Mouse (Mus musculus) adrenal gland, adult 8-10 months (tissue): ENCODE measurements at regions not wholly inside any gene's neighbourhood (a gene's known extent, or its start where the extent isn't known, plus 50 kb on each side); places are given as distances from the start of the nearest gene placed in this dataset.

ENCODE experiments used
- DNase-seq: peaks from one replicate; pipeline ENCODE4 v3.0.0; 2022

- no peak for DNase-seq
Measured at GRCm38 (mm10) chr1:185847161-185847560, 269.9 kb downstream of the Lyplal1 start.

GRCm38 (mm10) chr1:185850590-185850989 is 266.5 kb downstream of the Lyplal1 start:
- DNase-seq, result no peak

DNA sequence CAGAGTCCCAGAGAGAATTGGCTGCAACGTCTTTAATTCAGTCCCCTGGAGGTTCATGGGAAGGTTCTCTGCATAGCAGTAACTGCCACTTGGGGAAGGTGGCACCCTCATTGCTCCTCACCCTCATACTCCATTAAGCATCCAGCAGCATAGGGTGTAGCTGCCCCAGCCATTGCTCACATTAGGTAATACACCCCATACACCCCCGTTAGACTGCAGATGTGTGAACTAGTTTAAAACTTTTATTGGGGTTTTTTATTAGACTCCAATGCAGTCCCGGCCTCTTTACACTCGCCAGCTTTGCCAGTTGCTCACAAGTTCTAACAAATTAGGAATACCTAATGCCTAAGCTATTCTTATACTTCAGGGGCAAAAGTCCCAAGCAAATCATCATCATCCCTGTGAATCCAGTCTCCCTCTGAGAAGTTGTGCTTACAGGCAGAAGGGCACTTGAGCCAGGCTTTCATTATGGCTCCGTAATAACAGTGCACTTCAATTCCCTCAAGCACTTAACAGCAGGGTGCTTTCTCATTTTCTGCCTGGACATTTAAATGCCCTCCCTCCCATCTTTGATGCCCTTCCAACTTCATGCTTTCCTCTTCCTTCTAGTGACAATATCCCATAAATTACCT is 265.7 kb downstream of the Lyplal1 start:
- DNase-seq, result no peak

GRCm38 (mm10) chr1:185861692-185862091 is 255.4 kb downstream of the Lyplal1 start:
- no peak for DNase-seq

DNA sequence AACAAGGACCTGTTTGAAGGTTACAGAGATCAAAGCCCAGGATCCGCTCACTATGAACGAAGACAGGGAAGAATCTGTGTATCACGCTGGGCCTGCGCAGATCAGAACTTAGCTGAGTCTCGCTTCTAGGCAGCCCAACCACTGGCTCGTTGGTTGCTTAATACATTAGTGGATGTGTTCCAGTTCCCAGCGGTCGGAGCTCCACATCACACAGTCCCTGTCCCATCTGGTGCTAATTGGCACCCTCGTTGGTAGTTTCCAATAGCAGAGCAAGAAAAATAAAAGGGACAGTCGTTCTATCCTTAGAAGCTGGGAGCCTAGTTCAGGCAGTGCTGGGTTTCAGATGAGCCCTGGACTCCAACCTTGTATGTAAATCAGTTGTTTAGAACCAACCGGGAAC is 251.2 kb downstream of the Lyplal1 start:
- DNase-seq, result no peak

DNA sequence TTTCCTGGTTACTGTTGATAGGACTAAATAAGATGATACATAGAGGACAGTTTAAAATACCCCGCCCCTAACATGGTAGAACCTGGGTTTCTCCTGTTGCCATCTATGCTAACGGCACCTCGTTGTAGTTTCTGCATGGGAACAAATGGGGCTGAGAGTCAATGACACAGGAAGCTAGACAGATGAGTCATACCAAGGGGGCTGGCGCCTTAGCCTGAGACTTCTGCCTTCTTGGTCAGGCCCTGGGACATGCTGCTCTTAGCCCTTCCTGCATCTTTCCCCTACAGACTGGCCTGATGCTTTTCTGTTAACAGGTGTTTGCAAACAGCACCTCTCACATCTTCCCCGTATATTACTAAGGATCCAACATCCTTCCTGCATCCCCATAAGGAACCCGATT is 250.5 kb downstream of the Lyplal1 start:
- no peak for DNase-seq

DNA sequence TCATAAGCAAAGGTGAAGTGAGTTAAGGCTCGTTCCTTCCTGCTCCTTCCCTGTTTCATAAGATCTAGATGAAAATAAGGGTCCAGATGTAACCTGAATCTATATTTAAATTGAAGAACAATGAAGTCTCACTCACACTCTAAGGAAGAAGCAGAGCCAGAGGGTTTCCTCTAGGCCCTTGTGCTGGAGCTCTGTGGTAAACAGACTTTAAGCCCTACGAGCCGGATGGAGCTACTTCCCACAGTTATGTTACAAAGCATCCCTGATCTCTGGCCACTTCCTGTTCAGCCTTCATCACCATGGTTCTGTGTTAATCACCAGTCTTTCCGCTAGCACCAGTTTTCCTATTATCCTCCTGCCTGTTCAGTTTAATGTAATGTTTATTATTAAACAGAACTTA is 250.1 kb downstream of the Lyplal1 start:
- no peak for DNase-seq

GRCm38 (mm10) chr1:185868721-185869120 is 248.4 kb downstream of the Lyplal1 start:
- DNase-seq, result peak; percentile 80

- DNase-seq, result no peak
Measured at GRCm38 (mm10) chr1:185887031-185887430, 230.1 kb downstream of the Lyplal1 start.

GRCm38 (mm10) chr1:185891814-185892213 is 225.3 kb downstream of the Lyplal1 start:
- DNase-seq, result no peak

DNA sequence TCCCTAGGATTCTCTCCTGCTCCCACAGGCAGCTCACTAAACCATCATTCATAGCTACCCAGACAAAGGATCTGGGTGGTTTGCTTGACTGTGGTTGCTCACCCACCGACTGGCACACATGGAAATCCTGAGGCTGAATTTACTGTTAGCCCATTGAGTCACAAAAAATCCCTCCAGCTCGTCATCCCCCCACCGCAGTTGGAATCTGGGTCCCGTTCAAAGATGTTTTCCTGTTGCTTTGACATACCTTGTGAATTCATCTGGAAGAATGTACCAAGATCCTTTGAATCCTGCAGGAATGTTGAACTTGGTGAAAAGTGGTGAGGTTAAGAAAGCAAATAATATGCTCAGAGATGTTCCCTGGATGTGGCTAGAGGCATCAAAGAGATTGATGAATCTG is 223.7 kb downstream of the Lyplal1 start:
- no peak for DNase-seq

DNA sequence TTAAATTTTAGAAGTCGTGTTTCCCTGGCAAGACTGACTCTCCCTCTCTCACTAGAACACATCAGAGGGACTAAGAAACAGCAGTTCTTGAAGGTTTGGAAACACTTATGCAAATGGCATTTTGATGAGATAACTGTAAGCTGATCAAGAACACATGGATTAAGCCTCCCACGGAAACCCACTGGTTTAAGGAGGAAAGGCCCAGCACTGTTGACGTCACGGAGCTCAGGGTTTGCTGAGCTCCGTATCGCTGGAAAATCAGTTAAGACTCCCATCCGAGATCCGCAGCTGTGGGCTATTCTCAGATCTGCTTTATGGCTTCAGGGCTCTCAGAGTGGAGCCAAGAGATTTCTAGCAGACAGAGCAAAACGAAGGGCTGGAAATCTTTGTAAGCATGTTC is 218.6 kb downstream of the Lyplal1 start:
- no peak for DNase-seq

DNA sequence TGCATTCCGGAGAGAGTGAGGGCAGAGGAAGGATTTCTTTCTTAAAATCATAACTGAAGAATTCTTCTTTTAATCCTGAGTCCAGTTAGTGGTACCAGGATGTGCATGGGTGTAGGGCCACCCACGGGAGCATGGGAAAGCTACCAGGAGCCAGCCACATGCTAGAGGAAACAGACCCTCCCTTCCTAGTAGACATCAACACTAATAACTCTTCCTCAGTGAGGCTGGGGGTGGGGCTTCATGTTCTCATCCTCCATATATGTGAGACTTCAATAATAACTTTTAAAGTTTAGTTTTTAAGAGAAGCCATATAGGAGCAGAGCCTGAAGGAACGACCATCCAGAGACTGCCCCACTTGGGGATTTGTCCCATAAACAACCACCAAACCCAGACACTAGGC is 216.8 kb downstream of the Lyplal1 start:
- DNase-seq, result no peak

GRCm38 (mm10) chr1:185902395-185902794 is 214.7 kb downstream of the Lyplal1 start:
- no peak for DNase-seq

DNA sequence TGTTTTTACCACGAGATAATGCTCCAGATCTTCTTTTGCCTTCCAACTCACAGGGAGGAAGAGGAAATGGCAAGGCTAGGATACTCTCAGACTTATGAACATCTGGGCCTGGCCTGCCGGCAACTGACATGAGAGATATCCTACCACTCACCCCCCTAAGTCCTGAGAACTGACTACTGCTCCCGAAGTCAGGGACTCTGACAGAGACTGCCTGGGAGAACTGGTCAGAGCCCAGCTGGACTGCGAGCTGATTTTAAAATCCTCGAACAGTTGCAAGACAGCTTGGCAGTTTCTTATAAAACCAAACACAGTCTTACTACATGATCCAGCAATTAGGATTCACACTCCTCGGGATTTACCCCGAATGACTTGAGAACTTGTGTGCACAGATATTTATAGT is 211.4 kb downstream of the Lyplal1 start:
- DNase-seq, result no peak

GRCm38 (mm10) chr1:185915579-185915978 is 201.5 kb downstream of the Lyplal1 start:
- DNase-seq, result no peak

DNA sequence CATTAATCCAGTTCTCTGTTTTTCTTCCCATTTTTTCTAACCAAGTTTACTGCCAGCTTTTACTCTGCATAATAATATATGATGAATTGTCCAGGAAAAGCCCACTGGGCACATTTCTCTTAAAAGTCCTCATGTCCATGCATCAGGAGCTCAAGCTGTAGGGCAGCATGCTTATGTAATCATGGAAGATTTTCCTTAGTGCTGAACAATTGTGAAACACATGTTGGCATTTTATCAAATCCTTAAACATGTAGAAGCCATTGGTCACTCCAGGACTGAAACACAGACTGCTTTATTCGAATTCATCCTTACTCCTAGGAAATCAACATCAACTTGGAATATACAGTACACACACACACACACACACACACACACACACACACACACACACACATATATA is 198.4 kb downstream of the Lyplal1 start:
- no peak for DNase-seq

GRCm38 (mm10) chr1:185923723-185924122 is 193.4 kb downstream of the Lyplal1 start:
- no peak for DNase-seq

GRCm38 (mm10) chr1:185929000-185929399 is 188.1 kb downstream of the Lyplal1 start:
- DNase-seq, result no peak

- no peak for DNase-seq
Measured at GRCm38 (mm10) chr1:185929761-185930160, 187.3 kb downstream of the Lyplal1 start.

DNA sequence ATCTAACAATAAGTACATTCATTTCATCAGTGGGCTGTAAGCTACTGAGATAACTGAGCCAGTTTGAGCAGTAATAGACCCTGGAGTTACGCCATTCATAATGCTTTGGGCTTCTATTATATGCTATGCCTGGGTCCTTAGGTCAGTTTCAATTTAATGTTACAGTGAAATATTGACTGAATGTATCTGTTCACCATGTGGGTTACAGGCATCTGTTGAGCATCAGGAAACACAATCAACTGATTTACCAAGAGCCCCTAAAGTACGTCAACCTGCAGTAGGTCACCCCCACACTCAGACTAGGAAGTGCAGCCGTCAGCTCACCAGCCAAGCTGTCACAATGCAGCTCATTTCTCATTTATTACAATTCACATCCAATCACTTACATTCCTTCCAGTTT is 183.5 kb downstream of the Lyplal1 start:
- DNase-seq, result no peak

GRCm38 (mm10) chr1:185937026-185937425 is 180.1 kb downstream of the Lyplal1 start:
- no peak for DNase-seq

DNA sequence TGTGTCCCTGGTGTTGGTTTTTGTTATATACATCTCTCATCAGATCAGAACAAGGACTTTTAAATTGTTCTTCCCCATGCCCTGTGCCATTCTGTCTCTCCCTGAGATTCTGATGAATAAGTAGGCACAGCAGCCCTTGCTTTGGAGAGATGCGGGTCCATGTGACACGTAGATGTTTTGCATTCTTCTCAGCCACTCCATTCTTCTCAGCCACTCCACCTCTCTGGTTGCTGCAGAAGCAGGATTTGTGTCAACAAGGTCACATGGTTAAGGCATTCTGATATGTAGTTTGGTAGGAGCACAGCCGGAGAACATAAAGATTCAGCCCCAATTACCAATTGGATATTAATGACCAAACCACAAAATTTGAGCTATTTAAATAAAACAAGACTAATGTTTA is 177.2 kb downstream of the Lyplal1 start:
- no peak for DNase-seq

- DNase-seq, result no peak
Measured at GRCm38 (mm10) chr1:185940511-185940910, 176.6 kb downstream of the Lyplal1 start.

DNA sequence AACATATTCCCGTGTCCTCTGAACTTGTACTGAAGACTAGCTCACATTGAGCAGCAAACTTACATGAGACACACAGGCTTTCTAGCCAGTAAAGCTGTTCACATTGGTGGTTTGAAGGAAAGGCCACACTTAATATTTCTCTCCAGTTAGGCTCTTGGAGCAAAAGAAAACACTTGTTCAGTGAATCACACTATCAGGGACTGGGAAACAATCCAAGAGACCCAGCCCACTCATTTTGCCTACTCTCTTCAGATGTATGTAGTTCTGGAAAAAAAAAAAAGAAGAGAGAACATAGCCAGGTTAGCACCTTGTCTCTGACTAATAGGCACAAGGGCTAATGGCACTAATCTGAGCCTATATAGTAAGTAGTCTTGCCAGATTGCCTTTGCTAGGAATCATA is 165.9 kb downstream of the Lyplal1 start:
- no peak for DNase-seq
